Mouse (Mus musculus) kidney, adult 2 months (tissue): Measurements from ENCODE around the gene Padi6.

Experiments
- CTCF ChIP-seq: fragments of 200-500 bp; conservative IDR thresholded peaks from 2 replicates; pipeline ENCODE4 v1.5.1; 2011; ENCODE audit warnings: low read depth, mild to moderate bottlenecking, control low read depth, low read length, moderate library complexity, mixed read lengths; ENCODE audit not compliant: insufficient read depth, insufficient read length
- POLR2A ChIP-seq: fragments of 200-500 bp; IDR thresholded peaks from one replicate; pipeline ENCODE4 v1.6.1; 2011; ENCODE audit warnings: low read depth, low read length, control low read depth

DNA sequence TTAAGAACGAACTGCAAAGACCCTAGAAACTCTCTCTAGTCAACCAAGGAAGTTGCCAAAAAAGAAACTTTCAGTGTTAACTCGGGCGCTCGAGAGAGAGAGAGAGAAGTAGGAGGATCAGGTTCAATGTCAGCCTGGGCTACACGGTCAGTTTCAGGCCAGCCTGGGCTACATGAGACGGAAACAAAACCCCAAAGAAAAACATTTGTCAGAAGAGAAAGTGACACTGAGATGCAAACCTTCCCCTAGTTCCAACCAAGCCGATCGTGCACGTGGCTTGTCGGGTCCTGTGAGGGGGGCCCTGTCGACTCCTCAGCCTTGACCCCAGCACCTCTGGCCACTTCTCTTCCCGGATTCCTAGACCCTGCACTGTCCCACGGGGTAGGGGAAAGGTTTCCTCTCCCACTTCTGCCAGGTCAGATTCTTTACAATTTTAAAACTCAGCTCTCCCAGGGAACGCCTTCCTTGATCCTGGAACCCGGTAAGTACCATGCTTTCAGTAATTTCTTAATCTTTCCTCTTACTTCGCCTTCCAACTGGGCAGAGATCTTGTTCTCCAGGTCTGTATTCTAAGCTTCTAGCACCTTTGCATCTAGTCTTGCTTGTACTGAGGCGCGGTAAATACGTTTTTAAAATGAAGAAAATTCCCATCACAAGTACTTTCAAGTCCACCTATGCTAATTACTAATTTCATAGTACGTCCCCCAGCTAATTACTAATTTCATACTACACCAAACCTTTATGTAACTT lies 42.0 kb downstream of the Padi6 start, which contains the start of gene Rcc2:
- no peak for TF ChIP-seq POLR2A
- no peak for TF ChIP-seq CTCF
